Mouse (Mus musculus): ENCODE data around the gene Klhl21.

Klhl21 gene

GRCm38 (mm10) chr4:151995371-151996172 lies 13.0 kb upstream of the Klhl21 start:
- DNase-seq (ENCODE audit: low spot score in 2 of 2): no peak

GRCm38 (mm10) chr4:151996173-151996950 lies 12.2 kb upstream of the Klhl21 start, which contains the start of gene Phf13:
TSS of gene Phf13 (minus strand) at chr4:151996258.
- DNase-seq (ENCODE audit: low spot score in 2 of 2): peak; percentile 99

GRCm38 (mm10) chr4:151996951-151997222 lies 11.7 kb upstream of the Klhl21 start:
- DNase-seq (ENCODE audit: low spot score in 2 of 2): no peak

- no peak for DNase-seq (ENCODE audit: low spot score in 2 of 2)
These were observed 10.9 kb upstream of the Klhl21 start for GRCm38 (mm10) chr4:151997701-151998100.

GRCm38 (mm10) chr4:151999481-151999880 lies 9.1 kb upstream of the Klhl21 start:
- DNase-seq (ENCODE audit: low spot score in 2 of 2): no peak

- DNase-seq (ENCODE audit: low spot score in 2 of 2): no peak
These were observed 7.7 kb upstream of the Klhl21 start for GRCm38 (mm10) chr4:152000906-152001305.

- DNase-seq (ENCODE audit: low spot score in 2 of 2): no peak
These were observed 7.3 kb upstream of the Klhl21 start for GRCm38 (mm10) chr4:152001335-152001734.

- no peak for DNase-seq (ENCODE audit: low spot score in 2 of 2)
These were observed 6.5 kb upstream of the Klhl21 start for GRCm38 (mm10) chr4:152002063-152002462.

GRCm38 (mm10) chr4:152006137-152006536 lies 2.5 kb upstream of the Klhl21 start:
- DNase-seq (ENCODE audit: low spot score in 2 of 2): no peak

GRCm38 (mm10) chr4:152006812-152007211 lies 1.8 kb upstream of the Klhl21 start:
- DNase-seq (ENCODE audit: low spot score in 2 of 2): no peak

GRCm38 (mm10) chr4:152007481-152008147 lies 989 bp upstream of the Klhl21 start:
- DNase-seq (ENCODE audit: low spot score in 2 of 2): no peak

- DNase-seq (ENCODE audit: low spot score in 2 of 2): no peak
These were observed 479 bp upstream of the Klhl21 start for GRCm38 (mm10) chr4:152008148-152008500.

GRCm38 (mm10) chr4:152009076-152010051 lies 761 bp downstream of the Klhl21 start:
- DNase-seq (ENCODE audit: low spot score in 2 of 2): peak in 1 of 2 experiments; percentile 43

GRCm38 (mm10) chr4:152010091-152010706 lies 1.6 kb downstream of the Klhl21 start:
- peak in 1 of 2 experiments; percentile 34 for DNase-seq (ENCODE audit: low spot score in 2 of 2)

GRCm38 (mm10) chr4:152010707-152011134 lies 2.1 kb downstream of the Klhl21 start:
- no peak for DNase-seq (ENCODE audit: low spot score in 2 of 2)

- DNase-seq (ENCODE audit: low spot score in 2 of 2): no peak
These were observed 2.7 kb downstream of the Klhl21 start for GRCm38 (mm10) chr4:152011171-152011760.

- no peak for DNase-seq (ENCODE audit: low spot score in 2 of 2)
These were observed 3.5 kb downstream of the Klhl21 start for GRCm38 (mm10) chr4:152012109-152012508.

GRCm38 (mm10) chr4:152013036-152013813 lies 4.6 kb downstream of the Klhl21 start:
- DNase-seq (ENCODE audit: low spot score in 2 of 2): no peak

GRCm38 (mm10) chr4:152019073-152019472 lies 10.5 kb downstream of the Klhl21 start:
- DNase-seq (ENCODE audit: low spot score in 2 of 2): no peak

- no peak for DNase-seq (ENCODE audit: low spot score in 2 of 2)
These were observed 11.4 kb downstream of the Klhl21 start for GRCm38 (mm10) chr4:152020024-152020423.

Measured in spleen, postnatal 36 days (tissue).